Mouse (Mus musculus) hindbrain, embryonic 11.5 days (tissue): ENCODE measurements around the gene Kif14. TPM values are rescaled to one million over a fixed set of nuclear protein-coding genes. Genes with fewer than 3 reads are reported as not detected.

Source experiments
- ATAC-seq: fragments of 200-750 bp; cut with Nextera tagmentation; 2 replicates; pipeline ENCODE4 v1.8.0; 2017; ENCODE audit warnings: mild to moderate bottlenecking, moderate TSS enrichment, moderate library complexity; ENCODE audit not compliant: low FRiP score
- DNase-seq: peaks from one replicate; pipeline ENCODE4 v3.0.0-alpha.2; 2015; ENCODE audit warnings: low spot score
- H3K27ac ChIP-seq: fragments of 300-500 bp; sonication (generic); 2 replicates; pipeline ENCODE4 v1.5.1; 2014; ENCODE audit warnings: mild to moderate bottlenecking, low read depth, low read length
- H3K27me3 ChIP-seq: fragments of 300-500 bp; sonication (generic); 2 replicates; pipeline ENCODE4 v1.6.1; 2014; ENCODE audit warnings: mild to moderate bottlenecking, low read length, moderate library complexity, mixed read lengths; ENCODE audit not compliant: control insufficient read depth, insufficient read depth
- H3K36me3 ChIP-seq: fragments of 300-500 bp; sonication (generic); 2 replicates; pipeline ENCODE4 v1.6.1; 2014; ENCODE audit warnings: mild to moderate bottlenecking, low read length, moderate library complexity, mixed read lengths; ENCODE audit not compliant: control insufficient read depth, insufficient read depth
- H3K4me1 ChIP-seq: fragments of 300-500 bp; sonication (generic); replicated peaks from 2 replicates; pipeline ENCODE4 v1.6.1; 2014; ENCODE audit warnings: low read length, mixed read lengths; ENCODE audit not compliant: control insufficient read depth, insufficient read depth
- H3K4me2 ChIP-seq: fragments of 300-500 bp; sonication (generic); replicated peaks from 2 replicates; pipeline ENCODE4 v1.6.1; 2014; ENCODE audit warnings: mild to moderate bottlenecking, low read depth, low read length
- H3K4me3 ChIP-seq: fragments of 300-500 bp; sonication (generic); 2 replicates; pipeline ENCODE4 v1.5.1; 2014; ENCODE audit warnings: low read depth, low read length
- H3K9ac ChIP-seq: fragments of 300-500 bp; sonication (generic); 2 replicates; pipeline ENCODE4 v1.6.1; 2014; ENCODE audit warnings: low read depth, low read length
- H3K9me3 ChIP-seq: fragments of 300-500 bp; sonication (generic); 2 replicates; pipeline ENCODE4 v1.6.1; 2016; ENCODE audit warnings: low read length; ENCODE audit not compliant: control insufficient read depth
- WGBS: fragments of 180-500 bp; shearing (Covaris S2); extraction: QIAGEN DNeasy Blood & Tissue Kit; methylation state at CpG from one replicate; pipeline ENCODE4 v1.1.7; 2014; 5-methylcytosine and 5-hydroxymethylcytosine counted together
- polyA plus RNA-seq: library from polyadenylated mRNA; unstranded; fragments of >200 nt; fragmentation: Nextera tagmentation; extraction: Ambion mirVana; gene quantifications from 2 replicates; pipeline ENCODE4 v1.2.1, GENCODE M21; 2014

The Kif14 gene
- polyA plus RNA-seq, 1 experiment from 2014 or later, result 11.7 TPM

DNA sequence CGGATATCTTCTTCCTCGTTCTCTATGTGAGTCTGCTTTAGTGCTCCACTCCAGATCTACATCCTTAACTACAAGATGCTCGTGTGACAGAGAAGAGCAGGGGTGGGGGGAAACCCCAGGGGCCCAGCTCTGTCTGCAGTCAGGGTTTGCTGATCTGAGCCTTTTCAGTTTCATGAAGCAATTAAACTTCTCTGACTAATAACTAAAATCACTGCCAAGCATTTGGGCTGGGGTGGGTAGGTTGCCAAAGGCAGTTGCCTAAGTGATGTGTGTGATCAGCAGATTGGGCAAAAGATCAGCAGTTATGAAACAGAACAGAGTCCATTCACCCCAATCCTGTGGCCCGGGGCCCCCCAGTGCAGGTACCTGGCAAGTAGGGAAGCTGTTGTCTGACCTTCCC lies 72.1 kb downstream of the Kif14 start:
- Histone ChIP-seq H3K36me3 (no peaks in the 10 kb centered on the region), H3K9me3 (no peaks in the 10 kb centered on the region), H3K4me1 (no peaks in the 10 kb centered on the region), H3K27ac (no peak overlapping the region), H3K4me3 (no peak overlapping the region), H3K27me3 (no peaks in the 10 kb centered on the region), H3K4me2 (no peak overlapping the region), H3K9ac (no peak overlapping the region)
- 94% methylated on average over 4 of the region's 4 CpGs for WGBS
- ATAC-seq, result no peak
- no peak for DNase-seq

DNA sequence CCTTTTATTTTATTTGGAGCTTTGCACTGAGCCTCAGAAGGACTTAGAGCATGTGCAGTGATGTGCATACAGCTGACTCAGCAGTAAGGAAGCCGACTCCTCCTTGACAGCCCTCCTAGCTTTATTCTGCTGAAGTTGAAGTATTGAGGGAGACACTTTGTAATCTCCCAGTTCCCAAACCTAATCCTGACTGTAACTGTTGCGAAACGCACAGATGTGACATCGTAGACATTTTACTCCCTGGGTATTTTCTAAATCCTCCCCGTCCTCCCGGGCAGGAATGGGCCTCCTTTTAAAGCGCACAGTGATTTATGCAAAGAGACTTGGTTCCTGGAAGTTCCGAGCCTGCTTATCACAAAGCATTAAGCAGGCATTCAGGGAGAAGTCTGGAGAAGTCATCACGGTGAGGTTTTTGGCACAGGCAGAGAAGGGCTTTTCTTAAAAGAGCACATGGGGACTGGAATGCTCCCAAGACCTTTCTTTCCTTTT lies 74.3 kb downstream of the Kif14 start:
- no peak overlapping the region for H3K9ac ChIP-seq
- H3K9me3 ChIP-seq, result no peaks in the 10 kb centered on the region
- DNase-seq (no peak), ATAC-seq (no peak)
- no peak overlapping the region for H3K4me2 ChIP-seq
- WGBS, result 58% methylated on average over 9 of the region's 9 CpGs
- no peak overlapping the region for H3K4me3 ChIP-seq
- H3K4me1 ChIP-seq, result no peaks in the 10 kb centered on the region
- H3K27ac ChIP-seq, result no peak overlapping the region
- no peaks in the 10 kb centered on the region for H3K27me3 ChIP-seq
- no peaks in the 10 kb centered on the region for H3K36me3 ChIP-seq

GRCm38 (mm10) chr1:136541618-136542376 lies 75.7 kb downstream of the Kif14 start:
- Histone ChIP-seq H3K27me3 (no peaks in the 10 kb centered on the region), H3K27ac (no peak overlapping the region), H3K9me3 (no peaks in the 10 kb centered on the region), H3K36me3 (no peaks in the 10 kb centered on the region), H3K4me1 (no peaks in the 10 kb centered on the region), H3K9ac (no peak overlapping the region), H3K4me2 (no peak overlapping the region), H3K4me3 (no peak overlapping the region)
- WGBS, result 70% methylated on average over 12 of the region's 12 CpGs
- DNase-seq, result no peak
- no peak for ATAC-seq

GRCm38 (mm10) chr1:136543920-136544319 lies 77.8 kb downstream of the Kif14 start:
- DNase-seq (no peak), ATAC-seq (no peak)
- Histone ChIP-seq H3K4me1 (no peaks in the 10 kb centered on the region), H3K9ac (no peak overlapping the region), H3K4me3 (no peak overlapping the region), H3K27ac (no peak overlapping the region), H3K36me3 (no peaks in the 10 kb centered on the region), H3K4me2 (no peak overlapping the region), H3K9me3 (no peaks in the 10 kb centered on the region), H3K27me3 (no peaks in the 10 kb centered on the region)
- 56% methylated on average over 7 of the region's 7 CpGs for WGBS

DNA sequence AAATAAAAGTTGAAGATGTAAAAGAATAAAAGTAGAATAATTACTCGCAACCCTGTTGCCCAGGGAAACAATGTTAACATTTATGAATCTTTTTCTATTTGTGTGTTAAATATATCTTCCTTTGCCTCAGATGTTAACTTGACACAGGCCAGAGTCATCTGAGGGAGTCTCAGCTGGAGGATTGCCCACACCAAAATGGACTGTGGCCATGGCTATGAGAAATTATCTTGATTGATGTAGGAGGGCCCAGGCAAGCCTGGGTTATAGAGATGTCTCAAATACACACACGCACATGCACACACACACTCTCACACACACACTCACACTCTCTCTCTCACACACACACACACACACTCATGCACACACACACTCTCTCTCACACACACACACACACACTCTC lies 80.9 kb downstream of the Kif14 start:
- H3K4me1 ChIP-seq, result no peaks in the 10 kb centered on the region
- H3K27ac ChIP-seq, result no peak overlapping the region
- no peaks in the 10 kb centered on the region for H3K9me3 ChIP-seq
- H3K4me2 ChIP-seq, result no peak overlapping the region
- H3K27me3 ChIP-seq, result no peaks in the 10 kb centered on the region
- no peak overlapping the region for H3K4me3 ChIP-seq
- 94% methylated on average over 2 of the region's 2 CpGs for WGBS
- H3K9ac ChIP-seq, result no peak overlapping the region
- ATAC-seq (no peak), DNase-seq (no peak)
- H3K36me3 ChIP-seq, result no peaks in the 10 kb centered on the region

DNA sequence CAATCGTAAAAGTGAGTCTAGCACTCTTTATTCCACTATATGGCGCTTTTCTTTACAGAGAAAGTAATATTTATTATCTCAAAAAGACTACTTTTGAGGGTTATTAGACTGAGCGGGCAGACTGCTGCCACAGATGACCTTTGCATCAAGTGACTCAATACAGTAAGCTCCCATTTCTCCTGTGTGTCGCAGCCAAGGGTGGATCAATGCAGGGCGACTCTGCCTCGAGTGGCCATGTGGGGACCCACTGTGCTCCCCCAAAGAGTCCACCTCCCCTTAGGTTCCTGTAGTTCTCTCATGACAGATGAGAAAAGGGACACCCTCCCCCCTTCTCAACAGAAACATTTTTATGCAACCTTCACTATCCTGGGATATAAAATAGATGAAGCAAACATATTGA lies 84.1 kb downstream of the Kif14 start:
- no peaks in the 10 kb centered on the region for H3K9me3 ChIP-seq
- no peak overlapping the region for H3K27ac ChIP-seq
- H3K27me3 ChIP-seq, result no peaks in the 10 kb centered on the region
- no peak overlapping the region for H3K4me3 ChIP-seq
- H3K36me3 ChIP-seq, result no peaks in the 10 kb centered on the region
- no peak overlapping the region for H3K4me2 ChIP-seq
- DNase-seq (no peak), ATAC-seq (no peak)
- no peaks in the 10 kb centered on the region for H3K4me1 ChIP-seq
- 93% methylated on average over 6 of the region's 6 CpGs for WGBS
- H3K9ac ChIP-seq, result no peak overlapping the region

- no peaks in the 10 kb centered on the region for H3K9me3 ChIP-seq
- ATAC-seq (0 out of 2 replicates have a peak, but pooled peaks have one; percentile 27), DNase-seq (peak; percentile 89)
- 31% methylated on average over 16 of the region's 16 CpGs for WGBS
- no peaks in the 10 kb centered on the region for H3K4me1 ChIP-seq
- H3K27me3 ChIP-seq, result no peaks in the 10 kb centered on the region
- no peak overlapping the region for H3K4me2 ChIP-seq
- no peak overlapping the region for H3K27ac ChIP-seq
- no peak overlapping the region for H3K4me3 ChIP-seq
- H3K9ac ChIP-seq, result no peak overlapping the region
- H3K36me3 ChIP-seq, result no peaks in the 10 kb centered on the region
These were observed 84.9 kb downstream of the Kif14 start for GRCm38 (mm10) chr1:136550851-136551540.

DNA sequence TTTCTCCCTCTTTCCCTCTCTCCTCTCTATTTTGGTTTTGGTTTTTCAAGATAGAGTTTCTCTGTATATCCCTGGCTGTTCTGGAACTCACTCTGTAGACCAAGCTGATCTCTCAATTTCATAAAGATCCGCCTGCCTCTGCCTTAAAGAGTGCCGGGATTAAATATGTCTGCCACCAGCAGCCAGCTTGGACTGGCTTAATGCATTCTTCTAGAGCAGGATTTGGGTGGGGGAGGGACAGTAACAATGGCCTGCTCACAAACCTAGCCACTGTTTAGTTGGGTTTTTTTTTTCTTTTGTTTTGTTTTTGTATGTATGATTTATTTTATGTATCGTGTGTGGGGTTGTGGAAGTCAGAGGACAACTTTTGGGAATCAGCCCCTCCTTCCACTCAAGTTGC lies 88.5 kb downstream of the Kif14 start:
- Histone ChIP-seq H3K27me3 (no peaks in the 10 kb centered on the region), H3K4me3 (no peak overlapping the region), H3K9ac (no peak overlapping the region), H3K27ac (no peak overlapping the region), H3K36me3 (no peaks in the 10 kb centered on the region), H3K9me3 (no peaks in the 10 kb centered on the region), H3K4me1 (no peaks in the 10 kb centered on the region), H3K4me2 (no peak overlapping the region)
- ATAC-seq (no peak), DNase-seq (no peak)
- 94% methylated on average over 3 of the region's 3 CpGs for WGBS

- no peak overlapping the region for H3K4me2 ChIP-seq
- ATAC-seq (no peak), DNase-seq (no peak)
- H3K9ac ChIP-seq, result no peak overlapping the region
- H3K4me1 ChIP-seq, result no peaks in the 10 kb centered on the region
- 64% methylated on average over 7 of the region's 7 CpGs for WGBS
- H3K36me3 ChIP-seq, result no peaks in the 10 kb centered on the region
- no peaks in the 10 kb centered on the region for H3K27me3 ChIP-seq
- H3K4me3 ChIP-seq, result no peak overlapping the region
- H3K27ac ChIP-seq, result no peak overlapping the region
- no peaks in the 10 kb centered on the region for H3K9me3 ChIP-seq
These were observed 89.7 kb downstream of the Kif14 start for GRCm38 (mm10) chr1:136555892-136556291.
